Mouse (Mus musculus) neural tube, embryonic 11.5 days (tissue): Measurements from ENCODE around the gene Olfr50. TPM values are rescaled to one million over a fixed set of nuclear protein-coding genes. Genes with fewer than 3 reads are reported as not detected.

Source experiments
- ATAC-seq: fragments of 200-750 bp; cut with Nextera tagmentation; 2 replicates; pipeline ENCODE4 v1.8.0; 2017; ENCODE audit warnings: moderate number of reproducible peaks, mild to moderate bottlenecking, moderate TSS enrichment, moderate library complexity; ENCODE audit not compliant: insufficient read depth, low FRiP score, low TSS enrichment
- DNase-seq: peaks from one replicate; pipeline ENCODE4 v3.0.0-alpha.2; 2015; ENCODE audit warnings: low spot score
- H3K27ac ChIP-seq: fragments of 300-500 bp; sonication (generic); 2 replicates; pipeline ENCODE4 v1.5.1; 2014; ENCODE audit warnings: low read depth, mild to moderate bottlenecking, low read length
- H3K27me3 ChIP-seq: fragments of 300-500 bp; sonication (generic); 2 replicates; pipeline ENCODE4 v1.6.1; 2014; ENCODE audit warnings: mild to moderate bottlenecking, low read length, mixed read lengths; ENCODE audit not compliant: control insufficient read depth, insufficient read depth
- H3K36me3 ChIP-seq: fragments of 300-500 bp; sonication (generic); 2 replicates; pipeline ENCODE4 v1.6.1; 2014; ENCODE audit warnings: mild to moderate bottlenecking, low read length, moderate library complexity, mixed read lengths; ENCODE audit not compliant: control insufficient read depth, insufficient read depth
- H3K4me1 ChIP-seq: fragments of 300-500 bp; sonication (generic); 2 replicates; pipeline ENCODE4 v1.6.1; 2014; ENCODE audit warnings: low read length, mixed read lengths; ENCODE audit not compliant: control insufficient read depth, insufficient read depth
- H3K4me2 ChIP-seq: fragments of 300-500 bp; sonication (generic); 2 replicates; pipeline ENCODE4 v1.6.1; 2014; ENCODE audit warnings: low read depth, mild to moderate bottlenecking, moderate library complexity
- H3K4me3 ChIP-seq: fragments of 300-500 bp; sonication (generic); 2 replicates; pipeline ENCODE4 v1.5.1; 2014; ENCODE audit warnings: low read depth, low read length
- H3K9ac ChIP-seq: fragments of 300-500 bp; sonication (generic); 2 replicates; pipeline ENCODE4 v1.6.1; 2014; ENCODE audit warnings: mild to moderate bottlenecking, low read length
- H3K9me3 ChIP-seq: fragments of 300-500 bp; sonication (generic); 2 replicates; pipeline ENCODE4 v1.6.1; 2016; ENCODE audit warnings: low read length; ENCODE audit not compliant: control insufficient read depth
- WGBS: fragments of 180-500 bp; shearing (Covaris S2); extraction: QIAGEN DNeasy Blood & Tissue Kit; methylation state at CpG from one replicate; pipeline ENCODE4 v1.1.7; 2014; 5-methylcytosine and 5-hydroxymethylcytosine counted together
- polyA plus RNA-seq: library from polyadenylated mRNA; unstranded; fragments of >200 nt; fragmentation: Nextera tagmentation; extraction: Ambion mirVana; gene quantifications from 2 replicates; pipeline ENCODE4 v1.2.1, GENCODE M21; 2014

Olfr50 gene
- polyA plus RNA-seq = not detected in 2 replicates

GRCm38 (mm10) chr2:36790238-36790637 lies at the start of gene Olfr50:
Gene Olfr50, plus strand, starts transcription at chr2:36790538.
- ATAC-seq = no peak
- Histone ChIP-seq H3K36me3 (no peaks in the 10 kb centered on the region), H3K4me1 (no peaks in the 10 kb centered on the region), H3K27me3 (no peaks in the 10 kb centered on the region), H3K4me3 (no peak within 1 kb of the TSS), H3K9ac (no peak within 1 kb of the TSS), H3K4me2 (no peak within 1 kb of the TSS), H3K27ac (no peak within 1 kb of the TSS), H3K9me3 (peaks cover 7% of the 10 kb centered on the region; the same call in 1 of the 2 replicates)
- WGBS = 84% methylated on average over 2 of the region's 2 CpGs
- no peak for DNase-seq

GRCm38 (mm10) chr2:36783976-36784375 lies 6.4 kb upstream of the Olfr50 start, which contains the start of gene Olfr348:
Gene Olfr348, plus strand, starts transcription at chr2:36784276.
- H3K4me2 ChIP-seq = no peak within 1 kb of the TSS
- no peak within 1 kb of the TSS for H3K9ac ChIP-seq
- H3K36me3 ChIP-seq = no peaks in the 10 kb centered on the region
- WGBS = 78% methylated on average over 2 of the region's 2 CpGs
- H3K27ac ChIP-seq = no peak within 1 kb of the TSS
- H3K9me3 ChIP-seq = peaks cover 4% of the 10 kb centered on the region; the same call in 1 of the 2 replicates
- H3K27me3 ChIP-seq = no peaks in the 10 kb centered on the region
- H3K4me1 ChIP-seq = no peaks in the 10 kb centered on the region
- H3K4me3 ChIP-seq = no peak within 1 kb of the TSS
- no peak for DNase-seq
- ATAC-seq = no peak

DNA sequence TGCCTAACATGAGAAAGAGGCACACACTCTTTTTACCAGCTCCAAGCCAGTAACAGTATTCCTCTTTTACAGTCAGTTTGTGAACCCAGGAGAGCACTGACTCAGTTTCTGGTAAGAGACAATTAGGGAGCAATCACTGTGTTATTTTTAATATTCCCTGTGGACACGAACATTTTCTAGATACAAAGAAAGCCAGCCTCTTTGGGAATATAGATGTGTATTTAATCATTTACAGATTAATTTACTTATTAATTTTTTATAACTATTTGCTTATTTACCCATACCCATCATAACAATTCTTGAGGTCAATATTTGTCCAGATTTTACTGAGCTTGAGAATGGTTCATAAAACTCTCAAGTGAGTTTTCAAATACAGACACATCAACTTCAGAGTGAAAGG lies 26.6 kb downstream of the Olfr50 start, which contains the start of gene Olfr3:
TSS of gene Olfr3 (minus strand) at position 101 of the 400 bp plus-strand sequence.
- WGBS = 86% methylated on average over 1 of the region's 1 CpGs
- Histone ChIP-seq H3K9me3 (no peaks in the 10 kb centered on the region), H3K4me1 (no peaks in the 10 kb centered on the region), H3K4me2 (no peak within 1 kb of the TSS), H3K4me3 (no peak within 1 kb of the TSS), H3K36me3 (no peaks in the 10 kb centered on the region), H3K27ac (no peak within 1 kb of the TSS), H3K9ac (no peak within 1 kb of the TSS), H3K27me3 (no peaks in the 10 kb centered on the region)
- DNase-seq = no peak
- no peak for ATAC-seq

GRCm38 (mm10) chr2:36846010-36846409 lies 55.7 kb downstream of the Olfr50 start, which contains the start of gene Olfr350:
Gene Olfr350, plus strand, starts transcription at chr2:36846310.
- Histone ChIP-seq H3K4me2 (no peak within 1 kb of the TSS), H3K4me1 (no peaks in the 10 kb centered on the region), H3K4me3 (no peak within 1 kb of the TSS), H3K9me3 (peaks cover 3% of the 10 kb centered on the region; the same call in 1 of the 2 replicates), H3K36me3 (no peaks in the 10 kb centered on the region), H3K27me3 (no peaks in the 10 kb centered on the region), H3K9ac (no peak within 1 kb of the TSS), H3K27ac (no peak within 1 kb of the TSS)
- ATAC-seq (no peak), DNase-seq (no peak)
- 83% methylated on average over 1 of the region's 1 CpGs for WGBS

Other genes starting within 250 kb of the Olfr50 start
- not detected in 2 replicates for gene Olfr344, start 223.9 kb upstream of the Olfr50 start, polyA plus RNA-seq
- gene Olfr345, start 150.5 kb upstream of the Olfr50 start, polyA plus RNA-seq = not detected in 2 replicates
- not detected in 2 replicates for gene Olfr346, start 104.8 kb upstream of the Olfr50 start, polyA plus RNA-seq
- not detected in 2 replicates for gene Olfr347, start 58.6 kb upstream of the Olfr50 start, polyA plus RNA-seq
- gene Olfr348, start 6.3 kb upstream of the Olfr50 start, polyA plus RNA-seq = not detected in 2 replicates
- gene Olfr3, start 26.5 kb downstream of the Olfr50 start, polyA plus RNA-seq = not detected in 2 replicates
- gene Olfr350, start 55.8 kb downstream of the Olfr50 start, polyA plus RNA-seq = not detected in 2 replicates
- not detected in 2 replicates for gene Olfr351, start 72.1 kb downstream of the Olfr50 start, polyA plus RNA-seq
- not detected in 2 replicates for gene Olfr352, start 77.9 kb downstream of the Olfr50 start, polyA plus RNA-seq
- gene Olfr353, start 102.4 kb downstream of the Olfr50 start, polyA plus RNA-seq = not detected in 2 replicates
- gene Olfr354, start 115.1 kb downstream of the Olfr50 start, polyA plus RNA-seq = not detected in 2 replicates
- not detected in 2 replicates for gene Olfr355, start 138.4 kb downstream of the Olfr50 start, polyA plus RNA-seq
- gene Olfr356, start 146.6 kb downstream of the Olfr50 start, polyA plus RNA-seq = not detected in 2 replicates
- gene Olfr357, start 203.3 kb downstream of the Olfr50 start, polyA plus RNA-seq = not detected in 2 replicates
- not detected in 2 replicates for gene Olfr358, start 218.8 kb downstream of the Olfr50 start, polyA plus RNA-seq